Mouse (Mus musculus): ENCODE measurements at regions not wholly inside any gene's neighbourhood (a gene's known extent, or its start where the extent isn't known, plus 50 kb on each side); places are given as distances from the start of the nearest gene placed in this dataset.

DNA sequence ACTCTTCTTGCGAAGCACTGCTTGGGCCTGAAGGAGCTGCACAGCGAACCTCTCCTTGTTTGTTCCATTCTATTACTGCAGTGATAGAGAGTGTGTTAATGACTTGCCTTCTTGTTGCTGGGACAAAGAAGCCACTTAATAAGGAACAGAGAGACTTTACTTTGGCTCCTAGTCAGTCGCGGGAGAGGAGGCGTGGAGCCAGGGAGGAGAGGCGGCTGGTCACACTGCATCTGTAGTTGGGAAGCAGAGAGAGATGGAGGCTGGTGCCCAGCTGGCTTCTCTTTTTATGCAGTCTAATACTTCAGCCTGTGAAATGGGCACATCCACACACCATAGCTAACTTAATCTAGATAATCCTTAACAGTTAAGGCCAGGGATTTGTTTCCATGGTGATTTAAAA lies 159.4 kb upstream of the Kcnab2 start:
- Histone ChIP-seq H3K36me3 (ENCODE audit: control insufficient read depth, insufficient read depth, low read length) (no peaks in the 10 kb centered on the region), H3K27me3 (replicated peaks; ENCODE audit: control insufficient read depth, insufficient read depth, low read length) (no peaks in the 10 kb centered on the region), H3K4me1 (replicated peaks; ENCODE audit: control insufficient read depth, insufficient read depth, low read length) (no peaks in the 10 kb centered on the region), H3K9ac (ENCODE audit: low read depth, low read length) (no peak overlapping the region), H3K9me3 (ENCODE audit: control insufficient read depth, low read length) (no peaks in the 10 kb centered on the region), H3K4me3 (ENCODE audit: low read depth, low read length) (no peak overlapping the region), H3K4me2 (no peak overlapping the region), H3K27ac (ENCODE audit: low read depth, low read length) (no peak overlapping the region)
- 69% methylated on average over 6 of the region's 6 CpGs for WGBS
- DNase-seq (ENCODE audit: low spot score) (no peak), ATAC-seq (replicated peaks; ENCODE audit: low FRiP score) (no peak)

- Histone ChIP-seq H3K4me3 (ENCODE audit: low read depth, low read length) (no peak overlapping the region), H3K9me3 (ENCODE audit: control insufficient read depth, low read length) (no peaks in the 10 kb centered on the region), H3K4me1 (replicated peaks; ENCODE audit: control insufficient read depth, insufficient read depth, low read length) (no peaks in the 10 kb centered on the region), H3K36me3 (ENCODE audit: control insufficient read depth, insufficient read depth, low read length) (no peaks in the 10 kb centered on the region), H3K27me3 (replicated peaks; ENCODE audit: control insufficient read depth, insufficient read depth, low read length) (no peaks in the 10 kb centered on the region), H3K27ac (ENCODE audit: low read depth, low read length) (no peak overlapping the region), H3K9ac (ENCODE audit: low read depth, low read length) (no peak overlapping the region), H3K4me2 (no peak overlapping the region)
- no peak for DNase-seq (ENCODE audit: low spot score)
- no peak for ATAC-seq (replicated peaks; ENCODE audit: low FRiP score)
- WGBS, result 18% methylated on average over 6 of the region's 6 CpGs
These were observed 156.2 kb upstream of the Kcnab2 start for GRCm38 (mm10) chr4:152633896-152634295.

DNA sequence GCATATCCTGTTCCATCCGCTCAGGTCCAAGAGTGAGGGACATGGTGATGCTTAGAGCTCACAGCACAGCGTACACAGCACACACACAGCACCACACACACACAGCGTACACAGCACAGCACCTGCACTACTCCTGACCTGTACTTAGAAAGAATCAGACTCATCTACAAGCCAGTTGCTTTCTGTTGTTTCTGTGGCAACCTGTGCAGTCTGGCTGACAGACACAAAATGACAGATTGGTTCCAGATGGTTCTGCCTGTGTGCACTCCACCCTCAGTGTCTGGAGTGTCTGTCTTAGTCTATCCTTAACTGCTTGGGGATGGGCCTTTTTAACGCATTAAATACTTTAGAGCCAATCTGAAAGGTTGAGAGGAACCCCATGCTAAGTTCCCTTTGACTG lies 150.4 kb upstream of the Kcnab2 start:
- no peak overlapping the region for H3K4me2 ChIP-seq
- no peak overlapping the region for H3K4me3 ChIP-seq (ENCODE audit: low read depth, low read length)
- no peaks in the 10 kb centered on the region for H3K27me3 ChIP-seq (replicated peaks; ENCODE audit: control insufficient read depth, insufficient read depth, low read length)
- H3K9me3 ChIP-seq (ENCODE audit: control insufficient read depth, low read length), result no peaks in the 10 kb centered on the region
- DNase-seq (ENCODE audit: low spot score) (no peak), ATAC-seq (replicated peaks; ENCODE audit: low FRiP score) (no peak)
- H3K9ac ChIP-seq (ENCODE audit: low read depth, low read length), result no peak overlapping the region
- H3K4me1 ChIP-seq (replicated peaks; ENCODE audit: control insufficient read depth, insufficient read depth, low read length), result no peaks in the 10 kb centered on the region
- 73% methylated on average over 4 of the region's 4 CpGs for WGBS
- no peaks in the 10 kb centered on the region for H3K36me3 ChIP-seq (ENCODE audit: control insufficient read depth, insufficient read depth, low read length)
- H3K27ac ChIP-seq (ENCODE audit: low read depth, low read length), result no peak overlapping the region

DNA sequence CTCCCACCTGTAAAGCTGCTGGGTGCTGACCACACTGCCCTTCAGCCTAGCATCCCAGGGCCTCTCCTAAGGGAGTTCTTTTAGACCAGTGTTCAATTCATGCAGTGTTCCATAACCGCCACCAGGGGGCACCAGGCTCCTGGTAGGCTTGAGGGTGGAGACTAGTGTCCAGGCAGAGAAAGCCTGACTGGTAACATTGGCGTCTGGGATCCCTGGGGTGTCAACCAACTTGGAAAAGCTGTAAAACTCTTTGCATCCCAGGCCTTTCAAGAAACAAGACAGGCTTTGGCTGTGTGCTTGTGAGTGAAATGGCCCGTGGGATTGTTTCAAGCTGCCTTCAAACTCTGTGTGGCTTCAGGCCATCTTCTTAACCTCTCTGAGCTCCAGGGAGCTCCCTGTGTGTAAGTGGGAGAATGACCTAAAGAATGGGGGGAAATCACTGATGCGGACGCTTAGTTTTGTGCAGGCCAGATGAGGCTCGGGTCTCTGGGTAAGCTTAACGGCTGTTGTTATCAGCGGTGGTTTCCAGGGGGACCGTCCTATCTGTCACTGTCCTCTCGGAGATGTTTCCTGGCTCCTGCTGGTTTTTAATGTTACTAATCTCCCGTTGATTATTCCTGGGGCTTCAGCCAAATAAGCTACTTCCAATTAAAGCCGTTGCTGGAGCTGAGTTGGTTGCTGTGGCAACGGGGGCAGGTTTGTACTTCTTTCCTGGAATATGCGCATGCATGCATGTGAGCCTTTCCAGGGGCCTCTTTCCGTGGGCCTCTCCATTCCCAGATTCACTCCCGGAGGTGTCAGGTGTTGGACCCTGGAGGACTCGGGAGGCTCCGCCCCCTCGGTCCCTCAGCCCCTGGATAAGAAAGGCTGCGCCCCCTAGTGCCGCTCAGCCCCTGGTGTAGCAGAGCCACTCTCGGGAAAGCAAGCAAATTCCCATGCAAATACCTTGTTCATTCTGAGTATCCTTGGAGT lies 147.6 kb upstream of the Kcnab2 start:
- peak; percentile 73 for ATAC-seq (replicated peaks; ENCODE audit: low FRiP score)
- WGBS, result 6% methylated on average over 22 of the region's 22 CpGs
- DNase-seq (ENCODE audit: low spot score), result peak; percentile 58

GRCm38 (mm10) chr4:152622022-152622777 lies 144.5 kb upstream of the Kcnab2 start:
- Histone ChIP-seq H3K36me3 (ENCODE audit: control insufficient read depth, insufficient read depth, low read length) (no peaks in the 10 kb centered on the region), H3K27ac (ENCODE audit: low read depth, low read length) (no peak overlapping the region), H3K27me3 (replicated peaks; ENCODE audit: control insufficient read depth, insufficient read depth, low read length) (no peaks in the 10 kb centered on the region), H3K9me3 (ENCODE audit: control insufficient read depth, low read length) (no peaks in the 10 kb centered on the region), H3K4me1 (replicated peaks; ENCODE audit: control insufficient read depth, insufficient read depth, low read length) (no peaks in the 10 kb centered on the region), H3K4me3 (ENCODE audit: low read depth, low read length) (no peak overlapping the region), H3K9ac (ENCODE audit: low read depth, low read length) (no peak overlapping the region), H3K4me2 (no peak overlapping the region)
- WGBS, result 62% methylated on average over 9 of the region's 9 CpGs
- DNase-seq (ENCODE audit: low spot score) (no peak), ATAC-seq (replicated peaks; ENCODE audit: low FRiP score) (no peak)

More for the DNA sequence above, 147.6 kb upstream of the Kcnab2 start:
- Histone ChIP-seq H3K4me3 (ENCODE audit: low read depth, low read length) (no peak overlapping the region), H3K27me3 (replicated peaks; ENCODE audit: control insufficient read depth, insufficient read depth, low read length) (no peaks in the 10 kb centered on the region), H3K36me3 (ENCODE audit: control insufficient read depth, insufficient read depth, low read length) (no peaks in the 10 kb centered on the region), H3K9me3 (ENCODE audit: control insufficient read depth, low read length) (no peaks in the 10 kb centered on the region), H3K27ac (ENCODE audit: low read depth, low read length) (no peak overlapping the region), H3K4me1 (replicated peaks; ENCODE audit: control insufficient read depth, insufficient read depth, low read length) (no peaks in the 10 kb centered on the region), H3K4me2 (no peak overlapping the region), H3K9ac (ENCODE audit: low read depth, low read length) (no peak overlapping the region)

GRCm38 (mm10) chr4:152617636-152618035 lies 140.0 kb upstream of the Kcnab2 start:
- no peak overlapping the region for H3K4me3 ChIP-seq (ENCODE audit: low read depth, low read length)
- H3K9me3 ChIP-seq (ENCODE audit: control insufficient read depth, low read length), result 0 out of 2 replicates have a peak, but pooled peaks cover 3% of the 10 kb centered on the region
- no peak overlapping the region for H3K9ac ChIP-seq (ENCODE audit: low read depth, low read length)
- no peaks in the 10 kb centered on the region for H3K27me3 ChIP-seq (replicated peaks; ENCODE audit: control insufficient read depth, insufficient read depth, low read length)
- no peaks in the 10 kb centered on the region for H3K4me1 ChIP-seq (replicated peaks; ENCODE audit: control insufficient read depth, insufficient read depth, low read length)
- H3K27ac ChIP-seq (ENCODE audit: low read depth, low read length), result no peak overlapping the region
- ATAC-seq (replicated peaks; ENCODE audit: low FRiP score) (no peak), DNase-seq (ENCODE audit: low spot score) (no peak)
- 35% methylated on average over 3 of the region's 3 CpGs for WGBS
- no peaks in the 10 kb centered on the region for H3K36me3 ChIP-seq (ENCODE audit: control insufficient read depth, insufficient read depth, low read length)
- H3K4me2 ChIP-seq, result no peak overlapping the region

- Histone ChIP-seq H3K4me3 (ENCODE audit: low read depth, low read length) (no peak overlapping the region), H3K27me3 (replicated peaks; ENCODE audit: control insufficient read depth, insufficient read depth, low read length) (no peaks in the 10 kb centered on the region), H3K9ac (ENCODE audit: low read depth, low read length) (no peak overlapping the region), H3K4me1 (replicated peaks; ENCODE audit: control insufficient read depth, insufficient read depth, low read length) (no peaks in the 10 kb centered on the region), H3K4me2 (no peak overlapping the region), H3K36me3 (ENCODE audit: control insufficient read depth, insufficient read depth, low read length) (no peaks in the 10 kb centered on the region), H3K9me3 (ENCODE audit: control insufficient read depth, low read length) (0 out of 2 replicates have a peak, but pooled peaks cover 3% of the 10 kb centered on the region), H3K27ac (ENCODE audit: low read depth, low read length) (no peak overlapping the region)
- WGBS, result 94% methylated on average over 2 of the region's 2 CpGs
- no peak for ATAC-seq (replicated peaks; ENCODE audit: low FRiP score)
- DNase-seq (ENCODE audit: low spot score), result no peak
These were observed 137.5 kb upstream of the Kcnab2 start for GRCm38 (mm10) chr4:152615155-152615554.

- no peak overlapping the region for H3K27ac ChIP-seq (ENCODE audit: low read depth, low read length)
- no peaks in the 10 kb centered on the region for H3K36me3 ChIP-seq (ENCODE audit: control insufficient read depth, insufficient read depth, low read length)
These were observed 136.9 kb upstream of the Kcnab2 start for GRCm38 (mm10) chr4:152614356-152615100.

More at GRCm38 (mm10) chr4:152614356-152615100, 136.9 kb upstream of the Kcnab2 start:
- H3K9me3 ChIP-seq (ENCODE audit: control insufficient read depth, low read length), result 0 out of 2 replicates have a peak, but pooled peaks cover 3% of the 10 kb centered on the region
- H3K4me2 ChIP-seq, result no peak overlapping the region
- ATAC-seq (replicated peaks; ENCODE audit: low FRiP score) (no peak), DNase-seq (ENCODE audit: low spot score) (no peak)
- H3K27me3 ChIP-seq (replicated peaks; ENCODE audit: control insufficient read depth, insufficient read depth, low read length), result no peaks in the 10 kb centered on the region
- H3K9ac ChIP-seq (ENCODE audit: low read depth, low read length), result no peak overlapping the region
- H3K4me3 ChIP-seq (ENCODE audit: low read depth, low read length), result no peak overlapping the region
- no peaks in the 10 kb centered on the region for H3K4me1 ChIP-seq (replicated peaks; ENCODE audit: control insufficient read depth, insufficient read depth, low read length)
- WGBS, result 80% methylated on average over 13 of the region's 13 CpGs
